Mouse (Mus musculus): ENCODE data around the gene Lpar6. TPM values are rescaled to one million over a fixed set of nuclear protein-coding genes. Genes with fewer than 3 reads are reported as not detected.
A peak's percentile ranks its signal among the peaks of the same experiment; 100 is the strongest.

Gene Lpar6
- polyA plus RNA-seq, 1 experiment: 2.7 TPM

DNA sequence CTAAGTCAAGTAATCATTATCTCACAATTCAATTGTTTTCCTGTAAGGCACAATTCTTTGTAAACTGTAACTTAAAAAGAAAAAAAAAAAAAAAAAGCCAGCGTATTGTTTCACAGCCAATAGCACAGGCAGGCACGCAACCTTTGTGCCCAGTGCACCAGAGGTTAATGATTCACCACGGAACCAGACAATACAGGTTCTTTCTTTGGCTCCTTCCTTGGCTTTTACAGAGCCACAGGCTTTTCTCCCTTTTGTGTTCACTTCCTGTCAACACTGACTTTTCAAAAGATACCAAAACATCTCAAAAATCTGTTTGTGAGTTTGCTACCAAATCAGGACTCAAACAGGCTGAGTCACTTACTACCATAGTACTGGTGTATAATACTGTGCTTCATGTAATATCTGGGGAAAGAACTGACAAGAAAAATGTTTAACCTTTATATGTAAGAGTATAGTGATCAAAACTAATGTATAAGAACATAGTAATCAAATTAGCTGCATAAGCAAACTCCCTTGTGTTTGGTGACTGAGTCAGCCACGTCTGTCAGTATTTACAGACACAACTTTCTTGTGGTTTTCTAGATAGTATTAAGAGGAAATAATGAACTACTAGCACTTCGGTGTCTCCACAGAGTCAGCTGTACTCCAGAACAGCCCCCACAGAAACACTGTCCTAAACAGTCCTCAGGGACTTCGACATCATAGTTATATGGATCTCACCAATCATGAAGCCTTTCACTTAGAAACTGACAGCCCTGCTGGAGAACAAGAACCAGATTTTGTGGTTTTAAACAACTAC lies 16.0 kb downstream of the Lpar6 start:
- peak; percentile 92 for DNase-seq (ENCODE audit: low read depth, low spot score)
- WGBS: 33% methylated on average over 6 of the region's 6 CpGs

GRCm38 (mm10) chr14:73254412-73254811 lies 16.7 kb downstream of the Lpar6 start:
- DNase-seq (ENCODE audit: low read depth, low spot score): no peak
- 46% methylated on average over 4 of the region's 4 CpGs for WGBS

GRCm38 (mm10) chr14:73255426-73255970 lies 17.8 kb downstream of the Lpar6 start:
- WGBS: 44% methylated on average over 3 of the region's 3 CpGs
- no peak for DNase-seq (ENCODE audit: low read depth, low spot score)

DNA sequence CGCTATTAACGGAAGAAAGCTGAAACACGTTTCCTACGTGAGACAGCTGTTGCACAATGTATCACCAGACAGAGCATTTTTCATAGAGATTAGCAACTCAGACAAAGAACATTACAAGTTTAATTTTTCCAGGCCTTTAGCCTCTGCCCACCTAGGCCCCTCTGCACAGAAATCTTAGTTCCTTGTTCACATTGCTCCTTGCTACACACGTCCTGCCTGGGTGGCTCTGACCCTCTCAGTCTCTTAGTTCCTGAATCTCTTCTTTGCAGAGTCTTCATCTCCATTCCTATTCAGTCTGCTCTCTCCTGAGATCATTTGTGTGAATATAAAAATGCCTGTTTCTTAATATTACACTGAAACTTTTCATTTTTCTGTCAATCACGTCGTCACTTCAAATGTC lies 19.7 kb downstream of the Lpar6 start:
- WGBS: 87% methylated on average over 7 of the region's 7 CpGs
- DNase-seq (ENCODE audit: low read depth, low spot score): no peak

GRCm38 (mm10) chr14:73258181-73258580 lies 20.5 kb downstream of the Lpar6 start:
- DNase-seq (ENCODE audit: low read depth, low spot score): no peak
- WGBS: 79% methylated on average over 4 of the region's 4 CpGs

DNA sequence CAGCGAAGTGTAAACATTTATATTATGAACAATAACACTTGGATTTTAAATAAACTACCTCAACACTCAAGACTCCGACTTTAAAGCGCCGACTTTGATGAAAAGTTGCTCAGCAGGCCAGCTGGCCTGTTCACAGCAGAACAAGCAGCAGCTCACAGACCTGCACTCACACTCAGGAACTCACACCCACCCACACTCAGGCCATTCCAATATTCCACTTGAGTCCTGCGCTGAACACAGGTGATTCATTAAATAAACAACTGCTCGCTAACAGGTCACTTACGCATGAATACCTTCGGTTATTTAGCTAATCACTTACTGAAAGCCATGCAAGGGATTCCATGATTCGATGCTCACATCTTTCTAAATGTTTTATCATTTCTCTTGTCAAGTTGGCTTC lies 24.5 kb downstream of the Lpar6 start:
- DNase-seq (ENCODE audit: low read depth, low spot score): no peak
- 82% methylated on average over 9 of the region's 9 CpGs for WGBS

DNA sequence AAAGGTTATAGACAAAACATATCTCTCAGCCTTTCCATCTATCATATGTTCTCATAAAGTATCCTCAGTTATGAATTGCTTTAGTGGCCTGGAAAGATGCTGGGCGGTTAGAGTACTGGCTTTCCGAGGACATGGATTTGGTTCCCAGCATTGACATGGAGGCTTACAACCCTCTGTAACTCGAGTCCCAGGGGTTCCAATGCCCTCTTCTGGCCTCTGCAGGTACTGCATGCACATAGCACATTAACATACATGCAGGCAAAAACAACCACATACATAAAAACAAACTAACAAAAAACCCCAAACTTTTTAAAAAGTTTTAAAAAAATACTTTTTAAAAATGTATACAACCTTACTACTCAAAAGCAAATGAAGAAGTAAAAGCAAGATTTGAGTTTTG lies 28.5 kb downstream of the Lpar6 start:
- DNase-seq (ENCODE audit: low read depth, low spot score): no peak
- 87% methylated on average over 3 of the region's 3 CpGs for WGBS

GRCm38 (mm10) chr14:73271807-73272206 lies 34.1 kb downstream of the Lpar6 start:
- 86% methylated on average over 5 of the region's 5 CpGs for WGBS
- no peak for DNase-seq (ENCODE audit: low read depth, low spot score)

DNA sequence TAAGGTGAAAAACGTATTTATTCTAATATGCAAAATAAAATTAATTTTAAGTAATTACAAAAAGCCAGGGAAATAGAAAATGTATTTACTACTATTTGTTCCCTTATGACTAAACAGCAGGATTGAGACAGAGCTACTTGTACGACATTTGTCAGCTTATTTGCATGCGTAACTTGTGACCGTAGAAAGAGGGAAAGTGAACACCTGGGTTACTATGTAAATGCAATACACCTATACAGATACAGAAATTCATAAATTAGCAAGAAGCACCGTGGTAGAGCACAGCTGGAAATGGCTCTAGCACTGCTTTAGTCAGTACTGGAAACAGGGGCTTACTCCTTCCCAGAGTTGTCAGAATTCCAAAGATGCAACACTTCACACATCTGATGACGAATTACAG lies 41.4 kb downstream of the Lpar6 start:
- 89% methylated on average over 6 of the region's 6 CpGs for WGBS

DNA sequence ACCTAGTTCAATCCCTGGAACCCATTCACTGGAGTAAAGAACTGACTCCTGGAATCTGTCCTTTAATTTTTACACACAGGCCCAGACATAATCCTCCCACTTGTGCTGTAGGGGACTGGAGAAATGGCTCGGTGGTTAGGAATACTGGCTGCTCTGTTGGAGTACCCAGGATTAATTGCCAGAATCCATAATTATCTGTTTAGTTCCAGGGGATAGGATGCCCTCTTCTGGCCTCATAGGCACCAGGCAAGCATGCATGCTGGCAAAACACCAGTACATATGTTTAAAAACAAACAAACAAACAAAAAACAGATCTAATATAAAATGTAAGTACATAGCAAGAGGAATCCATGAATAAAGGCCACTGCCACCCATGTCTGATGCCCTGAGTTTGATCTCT lies 43.3 kb downstream of the Lpar6 start:
- WGBS: 2% methylated on average over 1 of the region's 1 CpGs
- no peak for DNase-seq (ENCODE audit: low read depth, low spot score)

More for the DNA sequence above, 41.4 kb downstream of the Lpar6 start:
- DNase-seq (ENCODE audit: low read depth, low spot score): no peak

DNA sequence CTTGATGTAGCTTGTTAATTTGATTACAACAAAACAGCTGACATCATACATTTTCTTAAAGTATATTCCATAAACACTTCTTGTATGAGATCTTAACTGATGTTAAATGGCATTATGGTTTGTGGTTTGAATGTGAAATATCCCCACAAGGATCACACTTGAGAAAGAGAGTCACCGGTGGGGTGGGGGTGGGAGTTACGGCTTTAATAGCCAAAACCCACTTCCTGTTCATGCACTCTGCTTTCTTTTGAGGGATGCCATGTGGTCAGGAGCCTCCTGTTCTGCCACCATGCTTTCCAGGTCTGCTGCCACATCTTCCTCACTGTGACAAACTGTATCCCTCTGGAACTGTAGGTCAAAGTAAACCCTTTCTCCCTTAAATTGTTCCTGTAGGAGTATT lies 52.2 kb downstream of the Lpar6 start:
- DNase-seq (ENCODE audit: low read depth, low spot score): no peak
- WGBS: 81% methylated on average over 2 of the region's 2 CpGs

DNA sequence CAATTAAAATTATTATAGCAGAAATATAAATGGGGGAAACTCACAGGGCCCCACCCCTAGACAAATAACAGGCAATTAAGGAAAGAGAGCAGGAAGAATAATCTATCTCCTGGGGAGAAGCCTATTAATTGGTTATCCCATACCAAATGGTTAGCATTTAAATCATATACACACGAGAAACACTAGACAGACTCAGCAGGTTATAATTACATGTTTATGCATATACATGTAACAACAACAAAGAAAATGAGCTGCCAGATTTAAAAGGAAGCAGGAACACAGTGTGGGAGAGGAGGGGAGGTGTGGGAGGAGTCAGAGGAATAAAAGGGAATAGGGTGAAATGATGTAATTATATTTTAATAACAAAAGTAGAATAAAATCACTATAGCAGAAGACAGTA lies 54.7 kb downstream of the Lpar6 start:
- 52% methylated on average over 1 of the region's 1 CpGs for WGBS
- no peak for DNase-seq (ENCODE audit: low read depth, low spot score)

Other genes starting within 250 kb of the Lpar6 start
- 3.7 and 5.3 TPM in 2 replicates for gene Cysltr2, start 188.8 kb upstream of the Lpar6 start, polyA plus RNA-seq (2012; rRNA removed)
- 11.8 and 17.0 TPM in 2 replicates for gene Rcbtb2, start 114.9 kb upstream of the Lpar6 start, polyA plus RNA-seq (2012; rRNA removed)
- gene Rb1, start 87.9 kb downstream of the Lpar6 start, polyA plus RNA-seq (2012; rRNA removed): 5.0 and 9.0 TPM in 2 replicates
- gene Itm2b, start 147.4 kb downstream of the Lpar6 start, polyA plus RNA-seq (2012; rRNA removed): 734 and 912 TPM in 2 replicates